Mouse (Mus musculus) stomach, postnatal 0 days (tissue): ENCODE measurements at regions not wholly inside any gene's neighbourhood (a gene's known extent, or its start where the extent isn't known, plus 50 kb on each side); places are given as distances from the start of the nearest gene placed in this dataset.

Experiments used
- CTCF ChIP-seq: IDR thresholded peaks from 2 replicates; pipeline ENCODE4 v1.5.1; 2016; ENCODE audit warnings: antibody characterized with exemption, low read depth, mild to moderate bottlenecking, moderate library complexity
- EP300 ChIP-seq: optimal IDR thresholded peaks from 2 replicates; pipeline ENCODE3; 2016; ENCODE audit warnings: antibody characterized with exemption

DNA sequence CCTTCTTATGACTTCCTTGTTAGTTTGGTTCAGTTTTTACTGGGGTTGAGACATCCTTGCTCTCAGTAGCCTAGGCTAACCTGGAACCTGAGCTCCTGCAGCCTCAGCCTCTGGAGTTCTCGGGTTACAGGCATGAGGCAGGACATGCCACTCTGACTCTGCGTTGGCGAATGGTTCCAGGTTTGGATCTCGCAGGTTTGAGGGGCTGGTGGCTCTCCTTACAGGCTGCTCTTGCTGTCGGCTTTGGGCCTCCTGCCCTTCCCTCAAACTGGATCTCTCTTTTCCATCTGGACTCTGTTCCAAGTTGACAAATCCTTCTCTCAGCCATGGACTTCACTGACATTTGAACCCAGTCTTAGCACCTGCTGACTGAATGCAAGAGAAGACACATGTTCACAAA, 325.4 kb downstream of the Zfp706 start:
- TF ChIP-seq CTCF (no peak), EP300 (no peak)
